Mouse (Mus musculus): ENCODE results near the gene Lcor. TPM values are rescaled to one million over a fixed set of nuclear protein-coding genes. Genes with fewer than 3 reads are reported as not detected.
A peak's percentile ranks its signal among the peaks of the same experiment; 100 is the strongest.

Gene Lcor
- polyA plus RNA-seq (2017; shearing (Covaris generic)): 10 to 100 TPM; 13.2 to 15.6 TPM

GRCm38 (mm10) chr19:41482190-41482908 lies at the start of gene Lcor:
TSS of gene Lcor (plus strand) at chr19:41482637.
- peak; percentile 70 for ATAC-seq

GRCm38 (mm10) chr19:41435366-41435765 lies 47.1 kb upstream of the Lcor start:
- ATAC-seq: no peak

- ATAC-seq: no peak
Measured at GRCm38 (mm10) chr19:41436461-41436860, 46.0 kb upstream of the Lcor start.

GRCm38 (mm10) chr19:41438953-41439352 lies 43.5 kb upstream of the Lcor start:
- ATAC-seq: no peak

- no peak for ATAC-seq
Measured at GRCm38 (mm10) chr19:41441446-41441845, 41.0 kb upstream of the Lcor start.

- peak; percentile 36 for ATAC-seq
Measured at GRCm38 (mm10) chr19:41441911-41442607, 40.4 kb upstream of the Lcor start.

- ATAC-seq: peak; percentile 57
Measured at GRCm38 (mm10) chr19:41442608-41442969, 39.8 kb upstream of the Lcor start.

- no peak for ATAC-seq
Measured at GRCm38 (mm10) chr19:41444491-41444890, 37.9 kb upstream of the Lcor start.

GRCm38 (mm10) chr19:41445013-41445610 lies 37.3 kb upstream of the Lcor start:
- ATAC-seq: no peak

- ATAC-seq: no peak
Measured at GRCm38 (mm10) chr19:41445723-41446122, 36.7 kb upstream of the Lcor start.

GRCm38 (mm10) chr19:41447166-41447565 lies 35.3 kb upstream of the Lcor start:
- no peak for ATAC-seq

- no peak for ATAC-seq
Measured at GRCm38 (mm10) chr19:41447760-41448159, 34.7 kb upstream of the Lcor start.

GRCm38 (mm10) chr19:41449415-41450075 lies 32.9 kb upstream of the Lcor start:
- ATAC-seq: no peak

GRCm38 (mm10) chr19:41452166-41452565 lies 30.3 kb upstream of the Lcor start:
- no peak for ATAC-seq

- ATAC-seq: no peak
Measured at GRCm38 (mm10) chr19:41454601-41455000, 27.8 kb upstream of the Lcor start.

GRCm38 (mm10) chr19:41455091-41455626 lies 27.3 kb upstream of the Lcor start:
- no peak for ATAC-seq

- no peak for ATAC-seq
Measured at GRCm38 (mm10) chr19:41457181-41457580, 25.3 kb upstream of the Lcor start.

- ATAC-seq: no peak
Measured at GRCm38 (mm10) chr19:41462166-41462735, 20.2 kb upstream of the Lcor start.

GRCm38 (mm10) chr19:41463841-41464240 lies 18.6 kb upstream of the Lcor start:
- no peak for ATAC-seq

GRCm38 (mm10) chr19:41466475-41466874 lies 16.0 kb upstream of the Lcor start:
- ATAC-seq: no peak

- ATAC-seq: no peak
Measured at GRCm38 (mm10) chr19:41473566-41474135, 8.8 kb upstream of the Lcor start.

GRCm38 (mm10) chr19:41474943-41475342 lies 7.5 kb upstream of the Lcor start:
- no peak for ATAC-seq

Data from activated CD4-positive, CD25-positive, alpha-beta regulatory T cell, adult 4 months (primary cell).